Mouse (Mus musculus) forebrain, embryonic 13.5 days (tissue): ENCODE measurements around the gene Tax1bp1. TPM values are rescaled to one million over a fixed set of nuclear protein-coding genes. Genes with fewer than 3 reads are reported as not detected.
A peak's percentile ranks its signal among the peaks of the same experiment; 100 is the strongest.
"Not testable (repeated sequence)": the region's sequence is repeated elsewhere in the genome, so short reads cannot be mapped to it uniquely, and the experiment has no call there.

Experiments used
- ATAC-seq: fragments of 200-750 bp; cut with Nextera tagmentation; 2 replicates; pipeline ENCODE4 v1.8.0; 2017
- H3K27ac ChIP-seq: fragments of 300-500 bp; sonication (generic); 2 replicates; pipeline ENCODE4 v1.5.1; 2015; ENCODE audit warnings: inconsistent platforms, mild to moderate bottlenecking, moderate library complexity
- H3K27me3 ChIP-seq: fragments of 300-500 bp; sonication (generic); 2 replicates; pipeline ENCODE4 v1.6.1; 2015; ENCODE audit warnings: mild to moderate bottlenecking, inconsistent platforms
- H3K36me3 ChIP-seq: fragments of 300-500 bp; sonication (generic); 2 replicates; pipeline ENCODE4 v1.6.1; 2015; ENCODE audit warnings: mild to moderate bottlenecking, inconsistent platforms; ENCODE audit not compliant: poor library complexity, severe bottlenecking
- H3K4me1 ChIP-seq: fragments of 300-500 bp; sonication (generic); 2 replicates; pipeline ENCODE4 v1.6.1; 2015; ENCODE audit warnings: inconsistent platforms
- H3K4me2 ChIP-seq: fragments of 300-500 bp; sonication (generic); 2 replicates; pipeline ENCODE4 v1.6.1; 2015; ENCODE audit warnings: inconsistent platforms, mild to moderate bottlenecking, moderate library complexity
- H3K4me3 ChIP-seq: fragments of 300-500 bp; sonication (generic); 2 replicates; pipeline ENCODE4 v1.5.1; 2015; ENCODE audit warnings: mild to moderate bottlenecking, inconsistent platforms
- H3K9ac ChIP-seq: fragments of 300-500 bp; sonication (generic); 2 replicates; pipeline ENCODE4 v1.6.1; 2015; ENCODE audit warnings: mild to moderate bottlenecking, inconsistent platforms
- H3K9me3 ChIP-seq: fragments of 300-500 bp; sonication (generic); replicated peaks from 2 replicates; pipeline ENCODE4 v1.6.1; 2016; ENCODE audit warnings: inconsistent platforms
- WGBS: fragments of 180-500 bp; shearing (Covaris S2); methylation state at CpG from one replicate; pipeline ENCODE4 v1.1.7; 2015; 5-methylcytosine and 5-hydroxymethylcytosine counted together
- polyA plus RNA-seq: library from polyadenylated mRNA; unstranded; fragments of >200 nt; fragmentation: Nextera tagmentation; extraction: Ambion mirVana; gene quantifications from 2 replicates; pipeline ENCODE4 v1.2.1, GENCODE M21; 2015

Tax1bp1 gene
- 160 and 170 TPM in 2 replicates for polyA plus RNA-seq

GRCm38 (mm10) chr6:52713104-52713896 lies at the start of gene Tax1bp1:
Tax1bp1 (plus strand) TSS chr6:52713729.
- H3K27ac ChIP-seq: peak within 1 kb of the TSS; percentile 83
- peak within 1 kb of the TSS; percentile 96 for H3K4me3 ChIP-seq
- no peaks in the 10 kb centered on the region for H3K36me3 ChIP-seq
- peaks cover 9% of the 10 kb centered on the region for H3K4me1 ChIP-seq
- no peaks in the 10 kb centered on the region for H3K27me3 ChIP-seq
- H3K9ac ChIP-seq: peak within 1 kb of the TSS; percentile 91
- 4% methylated on average over 38 of the region's 38 CpGs for WGBS
- peak within 1 kb of the TSS; percentile 73 for H3K4me2 ChIP-seq
- H3K9me3 ChIP-seq: no peaks in the 10 kb centered on the region
- peak; percentile 99 for ATAC-seq

- ATAC-seq: no peak
- Histone ChIP-seq H3K9me3 (no peaks in the 10 kb centered on the region), H3K4me3 (no peak overlapping the region), H3K4me2 (no peak overlapping the region), H3K36me3 (no peaks in the 10 kb centered on the region), H3K4me1 (no peaks in the 10 kb centered on the region), H3K9ac (no peak overlapping the region), H3K27me3 (peaks cover 6% of the 10 kb centered on the region; the same call in 1 of the 2 replicates), H3K27ac (no peak overlapping the region)
- 54% methylated on average over 3 of the region's 3 CpGs for WGBS
Measured at GRCm38 (mm10) chr6:52667641-52668040, 45.9 kb upstream of the Tax1bp1 start.

DNA sequence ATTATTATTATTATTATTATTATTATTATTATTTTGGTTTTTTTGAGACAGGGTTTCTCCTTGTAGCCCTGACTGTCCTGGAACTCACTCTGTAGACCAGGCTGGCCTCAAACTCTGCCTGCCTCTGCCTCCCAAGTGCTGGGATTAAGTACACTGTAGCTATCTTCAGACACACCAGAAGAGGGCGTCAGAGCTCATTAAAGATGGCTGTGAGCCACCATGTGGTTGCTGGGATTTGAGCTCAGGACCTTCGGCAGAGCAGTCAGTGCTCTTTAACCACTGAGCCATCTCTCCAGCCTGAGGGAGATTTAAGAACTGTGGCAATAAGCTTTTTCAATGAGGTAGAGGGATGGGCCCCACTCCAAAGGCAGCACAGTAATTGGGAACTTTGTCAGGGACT lies 43.7 kb upstream of the Tax1bp1 start:
- not testable (repeated sequence) for H3K4me2 ChIP-seq, H3K27me3 ChIP-seq, H3K4me3 ChIP-seq, H3K9me3 ChIP-seq, H3K36me3 ChIP-seq, H3K27ac ChIP-seq, ATAC-seq, H3K4me1 ChIP-seq, H3K9ac ChIP-seq
- WGBS: 30% methylated on average over 2 of the region's 2 CpGs

GRCm38 (mm10) chr6:52671791-52672190 lies 41.7 kb upstream of the Tax1bp1 start:
- Histone ChIP-seq H3K4me1 (peaks cover 7% of the 10 kb centered on the region; the same call in 1 of the 2 replicates), H3K27ac (no peak overlapping the region), H3K9ac (no peak overlapping the region), H3K36me3 (no peaks in the 10 kb centered on the region), H3K4me3 (no peak overlapping the region), H3K27me3 (peaks cover 6% of the 10 kb centered on the region; the same call in 1 of the 2 replicates), H3K4me2 (no peak overlapping the region), H3K9me3 (no peaks in the 10 kb centered on the region)
- ATAC-seq: no peak
- WGBS: 89% methylated on average over 8 of the region's 8 CpGs

DNA sequence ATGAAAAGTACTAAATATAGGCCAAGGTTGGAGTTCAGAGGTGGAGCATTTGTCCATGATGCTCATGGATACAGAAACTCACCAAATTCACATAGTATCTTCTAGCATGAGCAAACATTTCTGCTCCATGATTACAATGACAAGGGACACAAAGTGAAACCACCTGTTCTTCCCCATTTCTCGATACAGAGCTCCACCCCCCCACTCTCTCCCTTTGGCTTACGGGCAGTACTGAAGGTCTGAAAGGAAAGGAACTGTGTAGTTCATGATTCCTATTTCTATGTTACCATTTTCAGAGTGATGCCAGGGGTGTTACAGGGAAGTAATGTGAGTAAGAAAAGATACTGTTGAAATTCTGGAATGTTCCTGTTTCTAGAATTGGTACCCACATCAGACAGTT lies 41.0 kb upstream of the Tax1bp1 start:
- Histone ChIP-seq H3K4me2 (no peak overlapping the region), H3K27ac (no peak overlapping the region), H3K9me3 (no peaks in the 10 kb centered on the region), H3K36me3 (no peaks in the 10 kb centered on the region), H3K4me1 (peaks cover 7% of the 10 kb centered on the region; the same call in 1 of the 2 replicates), H3K27me3 (peaks cover 6% of the 10 kb centered on the region; the same call in 1 of the 2 replicates), H3K9ac (no peak overlapping the region), H3K4me3 (no peak overlapping the region)
- whole genome bisulfite sequencing: 65% methylated on average over 2 of the region's 2 CpGs
- no peak for ATAC-seq

- H3K36me3 ChIP-seq: no peaks in the 10 kb centered on the region
- H3K9ac ChIP-seq: no peak overlapping the region
- H3K4me1 ChIP-seq: peaks cover 7% of the 10 kb centered on the region; the same call in 1 of the 2 replicates
- H3K4me2 ChIP-seq: no peak overlapping the region
- H3K9me3 ChIP-seq: no peaks in the 10 kb centered on the region
- H3K4me3 ChIP-seq: no peak overlapping the region
- 58% methylated on average over 7 of the region's 7 CpGs for WGBS
- peaks cover 8% of the 10 kb centered on the region; the same call in 1 of the 2 replicates for H3K27me3 ChIP-seq
- H3K27ac ChIP-seq: no peak overlapping the region
- no peak for ATAC-seq
Measured at GRCm38 (mm10) chr6:52673706-52674105, 39.8 kb upstream of the Tax1bp1 start.

DNA sequence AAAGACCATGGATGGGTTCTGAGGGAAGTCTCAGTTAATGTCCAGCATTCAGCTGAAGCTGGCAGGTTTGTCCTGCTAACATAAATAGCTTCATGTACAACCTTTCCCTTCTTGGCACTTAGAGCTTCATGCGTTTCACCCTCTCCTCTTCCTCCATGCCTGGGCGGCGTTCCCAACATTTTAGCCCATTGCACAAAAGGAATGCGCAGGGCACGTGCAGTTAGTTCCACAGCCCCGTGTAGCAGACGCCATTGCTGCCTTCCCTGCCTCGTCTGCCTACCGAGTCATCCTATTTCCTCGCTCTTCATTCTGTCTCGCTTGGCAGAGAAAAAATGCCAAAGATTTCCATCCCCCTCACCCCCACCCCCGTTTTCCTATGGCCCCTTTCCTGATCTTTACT lies 39.0 kb upstream of the Tax1bp1 start:
- H3K9me3 ChIP-seq: no peaks in the 10 kb centered on the region
- no peak for ATAC-seq
- no peak overlapping the region for H3K9ac ChIP-seq
- no peak overlapping the region for H3K27ac ChIP-seq
- peaks cover 8% of the 10 kb centered on the region; the same call in 1 of the 2 replicates for H3K27me3 ChIP-seq
- peaks cover 7% of the 10 kb centered on the region; the same call in 1 of the 2 replicates for H3K4me1 ChIP-seq
- no peak overlapping the region for H3K4me3 ChIP-seq
- 68% methylated on average over 12 of the region's 12 CpGs for WGBS
- no peak overlapping the region for H3K4me2 ChIP-seq
- H3K36me3 ChIP-seq: no peaks in the 10 kb centered on the region

DNA sequence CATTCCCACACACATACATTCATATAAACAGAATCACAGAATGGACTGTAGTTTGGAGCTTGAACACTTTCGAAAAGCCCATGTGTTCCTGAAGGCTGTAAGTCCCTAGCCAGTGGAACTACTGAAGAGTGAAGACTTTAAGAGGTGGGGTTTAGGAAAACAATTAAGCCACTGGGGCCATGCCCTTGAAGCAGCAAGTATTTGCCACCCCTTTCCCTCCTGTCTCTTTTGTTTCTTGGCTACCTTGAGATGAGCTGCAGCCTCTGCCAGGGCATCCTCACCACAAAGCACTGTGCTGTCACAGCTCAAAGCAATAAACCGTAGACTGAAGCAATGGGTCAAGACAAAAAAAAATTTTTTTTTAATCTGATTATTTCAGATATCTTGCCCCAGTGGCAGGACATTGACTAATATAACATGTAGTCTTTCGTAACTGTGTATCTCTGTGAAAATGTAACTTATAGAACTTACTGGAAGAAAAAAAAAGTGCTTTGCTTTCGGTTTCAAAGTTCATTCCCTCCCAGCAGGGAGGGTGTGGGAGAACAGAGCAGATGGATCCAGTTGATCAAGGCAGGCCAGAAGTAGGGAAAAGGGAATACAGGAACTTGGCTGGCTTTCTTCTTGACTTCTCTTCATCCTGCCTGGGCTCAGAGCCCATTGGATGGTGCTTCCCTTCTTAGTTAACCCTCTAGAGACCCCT lies 38.2 kb upstream of the Tax1bp1 start:
- no peak for ATAC-seq
- Histone ChIP-seq H3K9ac (no peak overlapping the region), H3K27me3 (peaks cover 8% of the 10 kb centered on the region; the same call in 1 of the 2 replicates)

GRCm38 (mm10) chr6:52677534-52677933 lies 36.0 kb upstream of the Tax1bp1 start:
- WGBS: 84% methylated on average over 4 of the region's 4 CpGs
- not testable (repeated sequence) for H3K9ac ChIP-seq, H3K27ac ChIP-seq, H3K4me1 ChIP-seq, H3K4me2 ChIP-seq, H3K9me3 ChIP-seq, ATAC-seq, H3K36me3 ChIP-seq, H3K4me3 ChIP-seq, H3K27me3 ChIP-seq

More for the DNA sequence above, 38.2 kb upstream of the Tax1bp1 start:
- Histone ChIP-seq H3K27ac (no peak overlapping the region), H3K4me3 (no peak overlapping the region), H3K4me2 (no peak overlapping the region), H3K9me3 (no peaks in the 10 kb centered on the region), H3K36me3 (no peaks in the 10 kb centered on the region), H3K4me1 (peaks cover 7% of the 10 kb centered on the region; the same call in 1 of the 2 replicates)
- 79% methylated on average over 4 of the region's 4 CpGs for WGBS

- peaks cover 6% of the 10 kb centered on the region for H3K4me1 ChIP-seq
- no peaks in the 10 kb centered on the region for H3K9me3 ChIP-seq
- H3K27ac ChIP-seq: no peak overlapping the region
- H3K4me3 ChIP-seq: no peak overlapping the region
- WGBS: 86% methylated on average over 9 of the region's 9 CpGs
- ATAC-seq: no peak
- H3K27me3 ChIP-seq: 0 out of 2 replicates have a peak, but pooled peaks cover 2% of the 10 kb centered on the region
- H3K36me3 ChIP-seq: no peaks in the 10 kb centered on the region
- H3K4me2 ChIP-seq: no peak overlapping the region
- no peak overlapping the region for H3K9ac ChIP-seq
Measured at GRCm38 (mm10) chr6:52679565-52679964, 34.0 kb upstream of the Tax1bp1 start.

DNA sequence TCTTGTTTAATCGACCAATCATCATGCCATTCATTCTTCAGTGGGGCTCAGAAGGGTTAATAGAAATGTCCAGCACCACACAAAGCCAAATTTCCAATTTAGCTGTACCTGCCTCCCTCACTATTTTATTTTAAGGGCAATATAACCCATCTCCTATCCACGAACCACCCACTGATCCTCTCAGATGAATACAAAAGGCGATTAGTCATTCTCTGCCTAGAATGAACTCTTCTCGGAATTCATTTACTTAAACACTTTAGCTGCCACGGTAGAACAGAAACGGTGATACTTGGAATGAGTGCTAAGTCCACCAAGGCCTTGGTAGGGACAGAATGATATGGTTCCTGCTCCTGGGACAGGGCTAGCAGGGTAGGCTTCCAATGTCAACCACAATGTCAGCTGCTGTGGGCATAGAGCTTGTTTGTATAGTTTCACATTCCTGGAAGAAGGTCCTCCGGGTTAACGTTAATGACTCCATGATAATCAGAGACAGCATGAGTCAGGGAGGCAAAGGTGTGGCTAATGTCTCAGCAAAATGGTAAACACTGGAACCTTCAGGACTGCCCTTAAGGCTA lies 33.0 kb upstream of the Tax1bp1 start:
- H3K9ac ChIP-seq: no peak overlapping the region
- no peaks in the 10 kb centered on the region for H3K9me3 ChIP-seq
- no peak for ATAC-seq
- H3K4me2 ChIP-seq: no peak overlapping the region
- no peak overlapping the region for H3K4me3 ChIP-seq
- H3K4me1 ChIP-seq: peaks cover 5% of the 10 kb centered on the region; the same call in 1 of the 2 replicates
- WGBS: 62% methylated on average over 8 of the region's 8 CpGs
- no peak overlapping the region for H3K27ac ChIP-seq
- no peaks in the 10 kb centered on the region for H3K36me3 ChIP-seq
- H3K27me3 ChIP-seq: 0 out of 2 replicates have a peak, but pooled peaks cover 2% of the 10 kb centered on the region
